Comparison of ENCODE assay signal across 9 mouse cellular contexts in genomic region chr8:91801839-91802238, GRCm38 (mm10). TPM values are rescaled to one million over a fixed set of nuclear protein-coding genes. Genes with fewer than 3 reads are reported as not detected.
DNase-seq lines count a peak whose midpoint lies in the region; ATAC-seq and TF ChIP-seq lines count a peak whose summit lies in the region.
"Had no signal": no experiment of that assay in that cellular context is flagged by ENCODE, and none has a peak within 500 bp of the region (broad histone marks: within the 10 kb centered on the region; RNA-seq: fewer than 3 reads in every experiment).

Gene Irx3, minus strand, starts transcription at chr8:91802067.

- ATAC-seq in lung, embryonic 15.5 days (ENCODE audit: borderline replicate concordance, extremely low read depth, low FRiP score, low TSS enrichment) = peak; percentile 82

- H3K4me1 ChIP-seq in kidney, adult 2 months (ENCODE audit: control insufficient read depth, insufficient read depth, low read length) = no peaks in the 10 kb centered on the region
- H3K4me1 ChIP-seq in lung, embryonic 15.5 days = peaks cover 45% of the 10 kb centered on the region
- peaks cover 10% of the 10 kb centered on the region for H3K4me1 ChIP-seq in small intestine, adult 2 months (ENCODE audit: control insufficient read depth, insufficient read depth, insufficient read length, low read length)

- peak; percentile 9 for TF ChIP-seq POLR2A in kidney, adult 2 months (IDR thresholded peaks at IDR 0.05; ENCODE audit: low read depth, low read length)
- no peak for TF ChIP-seq POLR2A in small intestine, adult 2 months (IDR thresholded peaks at IDR 0.05; ENCODE audit: low read depth, low read length)

- H3K27ac ChIP-seq in left cerebral cortex, adult 2 months = no peak within 1 kb of the TSS
- H3K27ac ChIP-seq in kidney, adult 2 months (ENCODE audit: insufficient read depth, low read depth, low read length) = peak within 1 kb of the TSS; percentile 87
- H3K27ac ChIP-seq in lung, embryonic 15.5 days = peak within 1 kb of the TSS; percentile 99
- no peak within 1 kb of the TSS for H3K27ac ChIP-seq in small intestine, adult 2 months (ENCODE audit: insufficient read depth, low read depth, low read length)

- peak within 1 kb of the TSS; percentile 44 for H3K4me3 ChIP-seq in left cerebral cortex, adult 2 months
- H3K4me3 ChIP-seq in kidney, adult 2 months (ENCODE audit: insufficient read depth, low read depth, low read length) = peak within 1 kb of the TSS; percentile 73
- peak within 1 kb of the TSS; percentile 72 for H3K4me3 ChIP-seq in lung, embryonic 15.5 days
- H3K4me3 ChIP-seq in small intestine, adult 2 months (ENCODE audit: low read depth, low read length) = peak within 1 kb of the TSS; percentile 63

- intact Hi-C loops in left cerebral cortex, adult 2 months (cut with DNase I) = no loop called here
- intact Hi-C loops in left cerebral cortex, postnatal 25 days (cut with DNase I) = loop anchor here (2.0 to 5.0 kb wide), 4 partner anchors 260 to 563 kb away; partner anchors contain the start of gene Irx5

- DNase-seq in left cerebral cortex, adult 2 months (ENCODE audit: extremely low spot score in 1 of 2, low spot score in 2 of 2) = no peak
- no peak for DNase-seq in left cerebral cortex, postnatal 25 days (ENCODE audit: low spot score in 2 of 2)
- DNase-seq in embryo, embryonic 11.5 days (ENCODE audit: low read depth, low spot score) = peak; percentile 80
- peak; percentile 89 to 93 for DNase-seq in heart, adult 18-20 months
- DNase-seq in kidney, adult 2 months = peak; percentile 95
- no peak for DNase-seq in spleen, adult 12 weeks (ENCODE audit: low spot score)

- H3K4me2 ChIP-seq in lung, embryonic 15.5 days = peak within 1 kb of the TSS; percentile 96

- H3K9me3 ChIP-seq in lung, embryonic 15.5 days = no peaks in the 10 kb centered on the region

- peaks cover 2% of the 10 kb centered on the region for H3K36me3 ChIP-seq in kidney, adult 2 months (ENCODE audit: control insufficient read depth, insufficient read depth, low read length)
- H3K36me3 ChIP-seq in lung, embryonic 15.5 days = no peaks in the 10 kb centered on the region
- H3K36me3 ChIP-seq in small intestine, adult 2 months (ENCODE audit: control insufficient read depth, insufficient read depth, low read length) = no peaks in the 10 kb centered on the region

- H3K9ac ChIP-seq in lung, embryonic 15.5 days = peak within 1 kb of the TSS; percentile 89

- 2% methylated on average over 33 of the region's 33 CpGs for WGBS in kidney, adult 2 months
- WGBS in lung, embryonic 15.5 days = 0% methylated on average over 30 of the region's 33 CpGs
- under 1% methylated on average over 33 of the region's 33 CpGs for WGBS in small intestine, adult 2 months

- no peak for TF ChIP-seq CTCF in left cerebral cortex, adult 2 months (IDR thresholded peaks at IDR 0.05)
- TF ChIP-seq CTCF in kidney, adult 2 months (conservative IDR thresholded peaks at IDR 0.05; ENCODE audit: insufficient read depth, insufficient read length, low read depth, low read length) = no peak
- no peak for TF ChIP-seq CTCF in small intestine, adult 2 months (IDR thresholded peaks at IDR 0.05; ENCODE audit: extremely low read depth, insufficient read length, insufficient replicate concordance, low read depth, low read length)

- no peaks in the 10 kb centered on the region for H3K27me3 ChIP-seq in kidney, adult 2 months (replicated peaks; ENCODE audit: control insufficient read depth, insufficient read depth, low read length)
- H3K27me3 ChIP-seq in lung, embryonic 15.5 days = peaks cover 99% of the 10 kb centered on the region
- H3K27me3 ChIP-seq in small intestine, adult 2 months (ENCODE audit: control insufficient read depth, insufficient read depth, low read length) = peaks cover 93% of the 10 kb centered on the region

RNA-seq across cellular contexts. Expression of gene Irx3, which starts in this region (rescaled TPM):
- under 1 TPM; 0.14 to 0.21 TPM for total RNA-seq in left cerebral cortex, adult 2 months (2021)
- under 1 TPM; 0.16 to 0.21 TPM for total RNA-seq in left cerebral cortex, postnatal 25 days (2021)
- total RNA-seq in heart, adult 18-20 months (2021) = 10 to 100 TPM; 21.2 to 26.3 TPM
- 22.3 and 28.5 TPM in 2 replicates for polyA plus RNA-seq in kidney, adult 2 months (2012; rRNA removed)
- 32.6 and 33.9 TPM in 2 replicates for polyA plus RNA-seq in lung, embryonic 15.5 days (2015; fragmentation: Nextera tagmentation; extraction: Ambion mirVana)
- 0.47 and 0.56 TPM in 2 replicates for polyA plus RNA-seq in small intestine, adult 2 months (2012; rRNA removed)
- total RNA-seq: neutrophil, adult 5-6 weeks had no signal

Comparison
In these comparisons a context has a peak if more than half of its experiments do, and no peak if none do; other contexts are left out.
1. RNA of gene Irx3 (total RNA-seq): 21.2 to 26.3 TPM in heart, adult 18-20 months; 0.14 to 0.21 TPM in left cerebral cortex, adult 2 months and 0.16 to 0.21 TPM in left cerebral cortex, postnatal 25 days; every median in the first group is over 10 times any median in the second.
2. RNA of gene Irx3 (polyA plus RNA-seq): 32.6 to 33.9 TPM in lung, embryonic 15.5 days and 22.3 to 28.5 TPM in kidney, adult 2 months; 0.47 to 0.56 TPM in small intestine, adult 2 months; every median in the first group is over 10 times any median in the second.
3. DNase-seq: peak in embryo, embryonic 11.5 days (single experiment), heart, adult 18-20 months (2 of 2) and kidney, adult 2 months (single experiment); none in left cerebral cortex, adult 2 months (0 of 2), left cerebral cortex, postnatal 25 days (0 of 2) and spleen, adult 12 weeks (single experiment).
4. H3K27ac ChIP-seq: peak in kidney, adult 2 months (single experiment) and lung, embryonic 15.5 days (single experiment); none in left cerebral cortex, adult 2 months (single experiment) and small intestine, adult 2 months (single experiment).
5. Peak in every context shown above with its lines, with median percentiles within 50 percentile points of each other: H3K4me3 ChIP-seq.